Mouse (Mus musculus) thymus, postnatal 36 days (tissue): ENCODE measurements around the gene Tpd52l1.
"Not testable (repeated sequence)": the region's sequence is repeated elsewhere in the genome, so short reads cannot be mapped to it uniquely, and the experiment has no call there.

ENCODE experiments used
- DNase-seq, 2 experiments: peaks; one replicate each; pipeline ENCODE4 v3.0.0; 2022; ENCODE audit warnings: mixed read lengths in 2 of 2

Tpd52l1 gene

DNA sequence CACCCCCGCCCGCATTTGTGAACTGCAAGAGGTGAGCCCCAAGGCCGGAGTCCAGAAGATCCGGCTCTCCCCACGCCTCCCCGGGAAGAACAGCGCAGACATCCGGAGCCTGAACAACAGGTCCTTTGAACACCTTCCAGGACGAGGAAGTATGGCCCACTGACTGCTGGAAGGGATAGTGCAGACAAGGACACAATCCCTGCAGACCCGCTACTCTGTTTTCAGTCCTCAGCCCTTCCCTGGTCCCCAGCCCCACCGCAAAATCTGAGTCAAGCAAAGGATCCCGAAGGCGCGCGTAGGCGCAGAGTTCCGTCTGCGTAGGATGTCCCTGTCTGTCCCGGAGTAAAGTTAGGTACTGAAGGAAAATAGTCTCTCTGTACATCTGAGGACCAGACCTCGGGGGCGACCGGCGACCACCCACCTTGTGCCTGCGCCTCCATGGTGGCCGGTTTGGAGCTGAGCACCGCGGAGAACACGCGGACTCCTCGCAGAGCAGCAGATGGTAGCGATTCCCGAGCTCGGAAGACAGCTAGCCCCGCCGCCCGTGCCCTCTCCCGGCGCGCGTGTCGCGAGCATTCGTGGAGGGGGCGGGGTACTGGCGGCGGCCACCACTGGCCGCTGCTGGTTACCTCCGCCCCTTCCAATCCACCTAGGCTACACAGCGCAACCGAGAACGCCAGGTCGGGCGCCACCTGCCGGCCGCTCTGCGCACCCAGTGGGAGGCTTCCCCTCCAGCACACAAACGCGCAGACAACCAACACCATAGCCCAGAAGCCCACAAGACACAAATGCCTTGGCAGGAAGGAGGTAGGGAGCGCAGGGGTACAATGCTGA, at the start of gene Tpd52l1:
Gene Tpd52l1, minus strand, starts transcription at position 668 of the 834 bp plus-strand sequence.
- DNase-seq: peak; percentile 33 to 36

GRCm38 (mm10) chr10:31494296-31494695, 48.5 kb upstream of the Tpd52l1 start:
- no peak for DNase-seq

- DNase-seq: no peak
These were observed 21.5 kb upstream of the Tpd52l1 start for GRCm38 (mm10) chr10:31467043-31467898.

- no peak for DNase-seq
These were observed 20.2 kb upstream of the Tpd52l1 start for GRCm38 (mm10) chr10:31465840-31466541.

GRCm38 (mm10) chr10:31465424-31465823, 19.7 kb upstream of the Tpd52l1 start:
- DNase-seq: no peak

DNA sequence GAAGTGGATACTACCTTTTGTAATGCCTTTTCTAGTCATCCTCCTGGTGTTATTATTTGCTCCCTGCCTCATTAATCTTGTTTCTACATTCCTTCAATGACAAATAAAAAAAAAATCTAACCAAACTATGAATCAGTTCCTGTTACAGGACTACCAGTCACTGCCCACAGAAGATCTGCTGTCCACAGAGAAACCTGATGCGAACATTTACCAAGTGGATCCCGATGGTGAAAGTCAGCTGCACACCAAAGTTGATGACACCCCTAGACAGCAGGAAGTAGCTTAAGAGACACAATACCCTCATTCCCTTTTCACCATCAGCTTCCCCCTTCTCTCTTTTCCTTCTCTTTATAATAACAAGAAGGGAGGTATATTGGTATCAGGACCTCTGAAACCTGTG, 17.3 kb upstream of the Tpd52l1 start:
- DNase-seq: no peak

GRCm38 (mm10) chr10:31456806-31457205, 11.0 kb upstream of the Tpd52l1 start:
- DNase-seq: no peak

DNA sequence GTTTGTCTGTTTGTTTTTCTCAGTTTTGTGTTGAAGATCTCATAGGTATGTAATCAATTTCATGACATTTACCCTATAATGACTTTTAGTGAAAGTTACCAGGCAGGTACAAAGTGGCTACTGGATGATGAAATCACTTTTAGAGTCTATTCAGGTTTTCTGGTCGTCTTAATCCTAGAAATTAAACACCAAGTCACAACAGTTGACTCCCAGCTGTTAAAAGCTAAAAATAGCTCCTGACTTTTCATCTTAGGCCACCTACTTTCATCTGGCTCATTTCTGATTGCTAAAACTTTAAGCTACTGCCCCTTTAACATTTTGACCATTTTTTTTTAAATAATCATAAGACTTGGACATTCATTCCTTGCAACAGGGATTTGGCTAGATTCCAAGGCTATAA, 1.3 kb upstream of the Tpd52l1 start:
- no peak for DNase-seq

GRCm38 (mm10) chr10:31444206-31444605, 1.6 kb downstream of the Tpd52l1 start:
- DNase-seq: no peak

DNA sequence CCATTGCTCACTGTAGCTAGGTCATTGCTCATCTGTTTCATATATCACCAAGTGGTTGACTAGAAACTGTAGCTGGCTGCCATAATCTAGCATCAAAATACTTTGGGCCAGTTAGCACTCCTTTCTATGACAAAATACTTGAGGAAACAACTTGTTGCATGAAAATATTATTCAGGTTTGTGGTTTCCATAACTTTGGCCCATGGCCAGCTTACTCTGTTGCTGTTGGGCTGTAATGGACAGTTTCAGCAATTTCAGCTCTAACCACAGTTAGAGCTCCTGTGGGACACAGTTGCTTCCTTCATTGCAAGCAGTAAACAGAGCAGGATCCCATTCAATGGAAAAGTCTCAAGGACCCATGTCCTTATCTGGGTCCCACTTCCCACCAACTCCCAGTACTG, 4.3 kb downstream of the Tpd52l1 start:
- no peak for DNase-seq

DNA sequence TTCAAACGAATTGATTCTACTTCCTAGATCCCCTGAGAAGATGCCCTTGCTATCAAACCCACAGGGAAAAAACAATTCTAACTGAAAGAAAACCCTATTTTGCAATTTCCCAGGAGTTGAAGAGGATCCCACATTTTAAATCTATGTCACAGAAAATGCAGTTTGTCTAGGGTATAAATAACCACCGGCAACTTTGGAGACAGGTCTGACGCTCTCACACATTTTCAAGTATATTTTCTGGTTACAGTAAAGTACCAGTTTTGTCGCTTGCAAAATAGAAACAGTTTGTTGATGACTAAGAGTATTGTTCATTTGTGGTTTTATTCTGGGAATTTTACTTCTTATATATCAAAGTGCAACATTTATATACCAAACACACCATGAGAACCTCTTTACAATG, 9.7 kb downstream of the Tpd52l1 start:
- DNase-seq: no peak

GRCm38 (mm10) chr10:31417956-31418355, 27.8 kb downstream of the Tpd52l1 start:
- no peak for DNase-seq

- no peak for DNase-seq
These were observed 52.8 kb downstream of the Tpd52l1 start for GRCm38 (mm10) chr10:31392990-31393389.

DNA sequence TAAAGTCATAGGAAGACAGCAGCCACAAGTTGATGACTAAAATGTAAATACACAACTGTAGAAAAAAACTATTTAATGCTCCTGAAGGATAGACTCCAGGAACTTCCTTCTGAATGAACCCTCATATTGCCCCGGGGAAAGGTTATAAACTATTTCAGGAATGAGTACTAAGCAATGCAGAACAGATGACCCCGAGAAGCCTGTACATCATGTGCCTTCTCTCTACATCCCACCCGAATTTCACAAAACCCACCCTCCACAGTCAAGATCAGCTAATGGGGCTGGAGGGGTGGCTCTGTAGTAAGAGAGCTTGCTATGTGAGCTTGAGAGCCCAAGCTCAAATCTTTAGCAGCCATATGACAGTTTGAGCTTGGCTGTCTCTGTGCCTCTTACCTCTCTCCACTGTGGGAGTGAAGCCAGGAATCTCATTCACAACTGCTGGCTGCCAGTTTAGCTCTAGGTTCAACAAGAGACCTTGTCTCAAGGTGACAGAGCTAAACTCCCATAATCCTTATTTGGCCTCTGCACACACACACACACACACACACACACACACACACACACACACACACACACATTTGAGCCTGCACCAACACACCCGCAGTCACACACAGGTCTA, 54.9 kb downstream of the Tpd52l1 start:
- no peak for DNase-seq

DNA sequence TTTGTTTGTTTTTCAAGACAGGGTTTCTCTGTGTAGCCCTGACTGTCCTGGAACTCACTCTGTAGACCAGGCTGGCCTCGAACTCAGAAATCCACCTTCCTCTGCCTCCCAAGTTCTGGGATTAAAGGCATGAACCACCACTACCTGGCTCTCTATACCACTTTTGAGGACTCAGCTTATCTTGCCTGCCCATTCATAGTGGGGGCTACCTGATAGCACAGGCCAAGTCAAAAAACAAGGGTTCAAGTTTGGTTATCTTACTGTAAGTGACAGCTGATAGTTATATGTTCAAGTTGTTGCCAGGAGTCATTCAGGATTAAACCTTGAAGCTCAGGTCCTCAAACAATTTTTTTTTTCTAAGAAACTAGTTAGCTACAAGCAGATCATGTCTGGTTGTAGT, 57.2 kb downstream of the Tpd52l1 start:
- not testable (repeated sequence) for DNase-seq

GRCm38 (mm10) chr10:31370200-31370599, 75.6 kb downstream of the Tpd52l1 start:
- not testable (repeated sequence) for DNase-seq

DNA sequence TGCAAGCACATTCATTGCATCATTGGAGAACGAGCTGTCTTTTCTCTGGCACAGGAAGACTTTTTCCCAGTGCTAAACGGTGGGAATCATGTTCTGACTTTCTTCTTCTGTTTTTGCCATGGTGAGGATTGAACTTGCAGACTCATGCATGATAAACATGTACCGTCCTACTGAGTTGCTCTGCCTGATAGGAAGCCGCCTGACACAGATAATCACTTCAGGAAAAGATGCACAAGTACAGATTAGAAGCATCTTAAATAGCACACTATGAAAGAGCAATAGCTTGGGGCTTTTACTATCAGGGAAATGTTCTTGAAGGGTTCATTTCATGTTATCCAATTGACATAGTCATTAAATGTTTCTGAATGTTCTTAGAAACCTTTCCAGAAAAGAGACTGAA, 86.0 kb downstream of the Tpd52l1 start:
- no peak for DNase-seq

GRCm38 (mm10) chr10:31354886-31355461, 90.8 kb downstream of the Tpd52l1 start:
- DNase-seq: no peak

GRCm38 (mm10) chr10:31354141-31354540, 91.6 kb downstream of the Tpd52l1 start:
- DNase-seq: no peak

- DNase-seq: no peak
These were observed 92.8 kb downstream of the Tpd52l1 start for GRCm38 (mm10) chr10:31352845-31353427.

GRCm38 (mm10) chr10:31351056-31351455, 94.7 kb downstream of the Tpd52l1 start:
- no peak for DNase-seq

GRCm38 (mm10) chr10:31346401-31346800, 99.4 kb downstream of the Tpd52l1 start:
- no peak for DNase-seq
